Mouse (Mus musculus) inflammation-experienced regulatory T-cells, adult 6 months (primary cell): ENCODE results near the gene Vmn2r31. TPM values are rescaled to one million over a fixed set of nuclear protein-coding genes. Genes with fewer than 3 reads are reported as not detected.
"Not testable (repeated sequence)": the region's sequence is repeated elsewhere in the genome, so short reads cannot be mapped to it uniquely, and the experiment has no call there.

Experiments
- ATAC-seq: one replicate; pipeline ENCODE4 v1.8.0; 2017
- polyA plus RNA-seq, 3 experiments: library from polyadenylated mRNA; unstranded; fragments of 100-300 nt; shearing (Covaris generic); gene quantifications; one replicate each; pipeline ENCODE4 v1.2.1; 2017

Vmn2r31 gene
- under 1 TPM in 1 of 3 experiments, not detected in 2; 0.04 TPM for polyA plus RNA-seq

DNA sequence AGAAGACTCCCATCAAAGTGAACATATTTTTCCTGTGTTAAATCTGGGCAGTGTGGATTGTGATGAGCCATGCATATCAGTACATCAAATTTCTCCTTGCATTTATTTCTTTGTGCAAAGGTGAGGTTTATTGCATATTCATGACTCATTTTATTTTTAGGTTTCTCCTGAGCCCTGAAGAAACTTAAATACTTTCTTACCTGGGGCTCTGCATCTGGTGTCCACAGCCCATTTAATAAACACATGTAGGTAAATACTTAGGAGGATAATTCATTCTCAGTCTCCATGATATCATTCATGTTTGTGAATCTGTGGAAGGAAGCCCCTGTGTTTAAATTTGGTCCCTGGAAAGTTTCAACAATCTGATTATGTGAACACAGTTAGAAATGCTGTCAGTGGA, at the start of gene Vmn2r31:
Vmn2r31 (minus strand) TSS at position 101 of the 400 bp plus-strand sequence.
- not testable (repeated sequence) for ATAC-seq

DNA sequence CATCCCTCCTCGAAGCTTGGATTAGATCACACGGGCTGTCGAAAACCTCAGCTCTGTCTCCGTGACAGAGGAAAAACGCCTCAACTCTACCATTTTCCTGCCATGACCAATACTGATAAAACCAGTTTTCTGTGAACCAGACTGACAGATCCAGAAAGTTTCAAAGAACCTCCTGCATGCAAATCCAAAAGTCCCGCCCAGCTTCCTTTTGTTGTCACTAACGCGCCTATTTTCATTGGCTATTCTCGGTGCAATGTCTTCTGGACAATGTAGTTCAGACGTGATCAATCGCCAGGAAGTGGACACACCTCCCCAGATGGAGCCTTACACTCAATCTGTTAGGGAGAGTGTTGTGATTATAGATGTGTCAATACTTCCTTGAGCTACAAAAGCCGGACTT, 25.1 kb downstream of the Vmn2r31 start, which contains the start of gene Gm45783:
Gm45783 (minus strand) TSS at position 143 of the 400 bp plus-strand sequence.
- not testable (repeated sequence) for ATAC-seq

DNA sequence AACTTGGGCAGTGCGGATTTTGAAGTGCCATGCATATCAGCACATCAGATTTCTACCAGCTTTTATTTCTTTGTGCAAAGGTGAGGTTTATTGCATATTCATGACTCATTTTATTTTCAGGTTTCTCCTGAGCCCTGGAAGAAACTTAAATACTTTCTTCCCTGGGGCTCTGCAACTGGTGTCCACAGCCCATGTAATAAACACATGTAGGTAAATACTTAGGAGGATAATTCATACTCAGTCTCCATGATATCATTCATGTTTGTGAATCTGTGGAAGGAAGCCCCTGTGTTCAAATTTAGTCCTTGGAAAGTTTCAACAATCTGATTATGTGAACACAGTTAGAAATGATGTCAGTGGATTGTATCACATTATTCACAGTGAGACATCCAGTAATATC, 62.0 kb downstream of the Vmn2r31 start, which contains the start of gene Vmn2r30:
Vmn2r30 (minus strand) TSS at position 101 of the 400 bp plus-strand sequence.
- not testable (repeated sequence) for ATAC-seq

Other genes with a start within 250 kb of the Vmn2r31 start
- 1 to 10 TPM; 2.6 to 4.9 (median 3.1) TPM for gene Zfp418, start 228.4 kb downstream of the Vmn2r31 start, polyA plus RNA-seq
- 1 to 10 TPM; 3.0 to 4.7 (median 4.1) TPM for gene Zfp772, start 189.7 kb downstream of the Vmn2r31 start, polyA plus RNA-seq
- under 1 TPM in 2 of 3 experiments, not detected in 1; 0.21 to 0.24 TPM for gene Vmn2r29, start 152.4 kb downstream of the Vmn2r31 start, polyA plus RNA-seq
- 1 to 10 TPM in 1 of 3 experiments, under 1 TPM in 2; 0.40 to 1.9 (median 0.79) TPM for gene Gm45844, start 121.4 kb downstream of the Vmn2r31 start, polyA plus RNA-seq
- 10 to 100 TPM; 67.7 to 72.6 (median 69.7) TPM for gene Clcn4, start 98.9 kb downstream of the Vmn2r31 start, polyA plus RNA-seq
- gene Vmn2r30, start 62.1 kb downstream of the Vmn2r31 start, polyA plus RNA-seq = not detected
- not detected for gene Gm45783, start 25.1 kb downstream of the Vmn2r31 start, polyA plus RNA-seq
- not detected for gene Vmn2r32, start 80.3 kb upstream of the Vmn2r31 start, polyA plus RNA-seq
- gene Vmn2r33, start 167.1 kb upstream of the Vmn2r31 start, polyA plus RNA-seq = not detected